In genomic region chr10:41635276-41636033, GRCm38 (mm10) we compare ENCODE assay signal across 15 mouse cellular contexts.
A peak's percentile ranks its signal among the peaks of the same experiment; 100 is the strongest.
DNase-seq lines count a peak whose midpoint lies in the region; ATAC-seq lines count a peak whose summit lies in the region.
"Had no signal": no experiment of that assay in that cellular context is flagged by ENCODE, and none has a peak within 500 bp of the region (broad histone marks: within the 10 kb centered on the region; RNA-seq: fewer than 3 reads in every experiment).

No protein-coding gene starts in this region.

- no peaks in the 10 kb centered on the region for H3K27me3 ChIP-seq in kidney, embryonic 14.5 days (ENCODE audit: control insufficient read depth, insufficient read depth, low read length)
- H3K27me3 ChIP-seq: embryonic facial prominence, embryonic 12.5 days; forebrain, embryonic 13.5 days had no signal

- 74% methylated on average over 9 of the region's 9 CpGs for WGBS in kidney, embryonic 14.5 days

- peak; percentile 16 for DNase-seq in kidney, postnatal 10 days
- peak; percentile 34 for DNase-seq in CD4-positive, CD25-positive, alpha-beta regulatory T cell, adult 2 months (ENCODE audit: low read depth, low spot score)
- DNase-seq in fat pad, adult 2 months (ENCODE audit: extremely low read depth, low read depth, low spot score) = peak; percentile 64
- peak; percentile 43 for DNase-seq in telencephalon, adult 2 months (ENCODE audit: low read depth, low spot score)
- DNase-seq in embryo, embryonic 10 days (ENCODE audit: low spot score) = no peak
- no peak for DNase-seq in kidney, postnatal 14 days
- no peak for DNase-seq in gastrocnemius, postnatal 4 days (ENCODE audit: low spot score in 2 of 2)
- DNase-seq: adrenal gland, postnatal 25 days; cerebellum, adult 18-20 months; heart, adult 18-20 months had no signal

- no peaks in the 10 kb centered on the region for H3K9me3 ChIP-seq in kidney, embryonic 14.5 days (ENCODE audit: control insufficient read depth, low read length)
- H3K9me3 ChIP-seq: embryonic facial prominence, embryonic 12.5 days; forebrain, embryonic 13.5 days had no signal

- H3K4me1 ChIP-seq in kidney, embryonic 14.5 days (ENCODE audit: control insufficient read depth, insufficient read depth, low read length) = no peaks in the 10 kb centered on the region
- H3K4me1 ChIP-seq: embryonic facial prominence, embryonic 12.5 days; forebrain, embryonic 13.5 days had no signal

- H3K27ac ChIP-seq in kidney, embryonic 14.5 days (ENCODE audit: low read depth, low read length) = no peak overlapping the region
- H3K27ac ChIP-seq: embryonic facial prominence, embryonic 12.5 days; forebrain, embryonic 13.5 days; macrophage had no signal

- H3K4me3 ChIP-seq in kidney, embryonic 14.5 days (ENCODE audit: low read length) = no peak overlapping the region
- H3K4me3 ChIP-seq: embryonic facial prominence, embryonic 12.5 days; forebrain, embryonic 13.5 days had no signal

- no peak overlapping the region for H3K4me2 ChIP-seq in kidney, embryonic 14.5 days (replicated peaks; ENCODE audit: low read depth, low read length)
- H3K4me2 ChIP-seq: embryonic facial prominence, embryonic 12.5 days; forebrain, embryonic 13.5 days had no signal

- H3K9ac ChIP-seq in kidney, embryonic 14.5 days (ENCODE audit: low read depth, low read length) = no peak overlapping the region
- H3K9ac ChIP-seq: embryonic facial prominence, embryonic 12.5 days; forebrain, embryonic 13.5 days had no signal

- no peak for ATAC-seq in kidney, embryonic 14.5 days (ENCODE audit: low FRiP score, low TSS enrichment)
- ATAC-seq: forebrain, embryonic 13.5 days; intestine, postnatal 0 days had no signal

- no peaks in the 10 kb centered on the region for H3K36me3 ChIP-seq in kidney, embryonic 14.5 days (ENCODE audit: control insufficient read depth, insufficient read depth, low read length)
- H3K36me3 ChIP-seq: embryonic facial prominence, embryonic 12.5 days had no signal

Comparison
In these comparisons a context has a peak if more than half of its experiments do, and no peak if none do; other contexts are left out.
1. DNase-seq: peak in kidney, postnatal 10 days (single experiment), CD4-positive, CD25-positive, alpha-beta regulatory T cell, adult 2 months (single experiment), fat pad, adult 2 months (single experiment) and telencephalon, adult 2 months (single experiment); none in embryo, embryonic 10 days (single experiment), kidney, postnatal 14 days (single experiment) and gastrocnemius, postnatal 4 days (0 of 2).